Mouse (Mus musculus): ENCODE measurements around the gene Gss. TPM values are rescaled to one million over a fixed set of nuclear protein-coding genes. Genes with fewer than 3 reads are reported as not detected.

Gene Gss
- polyA plus RNA-seq, 1 experiment from 2014 or later, result 37.1 TPM

DNA sequence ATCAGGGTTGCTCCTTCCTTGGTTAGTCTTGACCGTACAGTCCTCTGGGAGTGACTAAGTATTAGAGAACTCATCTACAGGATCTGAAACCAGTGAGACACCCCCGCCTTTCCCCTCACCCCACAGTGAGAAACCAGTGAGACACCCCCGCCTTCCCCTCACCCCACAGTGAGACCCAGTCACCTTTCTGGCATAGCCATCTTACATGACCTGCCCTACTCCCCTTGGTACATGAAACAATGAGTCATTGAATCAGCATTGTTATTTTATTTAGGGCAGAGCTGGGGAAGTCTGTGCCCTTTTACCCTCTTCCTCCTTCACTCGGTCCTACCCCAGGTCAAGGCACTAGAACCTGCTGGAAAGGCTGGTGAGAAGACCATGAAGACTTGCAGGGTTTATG lies 29.7 kb downstream of the Gss start:
- TF ChIP-seq CTCF (IDR thresholded peaks at IDR 0.05) (no peak), EP300 (IDR thresholded peaks at IDR 0.05) (no peak)

DNA sequence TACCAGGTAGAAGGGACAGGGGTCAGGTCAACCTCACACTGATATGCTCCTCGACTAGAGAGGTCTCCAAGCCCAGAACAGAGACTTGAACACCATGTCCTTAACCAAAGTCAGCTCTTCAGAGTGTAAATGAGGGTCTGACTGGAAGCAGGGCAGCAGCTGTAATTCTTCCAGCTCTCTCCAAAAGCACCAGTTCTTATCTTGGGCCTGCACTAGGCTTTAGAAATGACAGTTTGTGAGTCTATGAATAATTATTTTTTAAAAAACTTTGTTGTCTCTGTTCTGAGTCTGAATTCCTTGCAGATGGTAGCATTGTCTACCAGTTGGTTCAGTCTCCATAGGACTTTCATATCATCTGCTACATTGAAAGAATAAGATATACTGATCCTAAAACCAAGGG lies 30.4 kb downstream of the Gss start:
- Histone ChIP-seq H3K27ac (ENCODE audit: low read length) (no peak overlapping the region), H3K9me3 (ENCODE audit: low read length) (no peaks in the 10 kb centered on the region), H3K36me3 (ENCODE audit: insufficient read depth, low read length) (no peaks in the 10 kb centered on the region; the same call in 1 of the 2 replicates), H3K27me3 (replicated peaks; ENCODE audit: insufficient read depth, low read length) (no peaks in the 10 kb centered on the region), H3K4me3 (ENCODE audit: low read depth, low read length) (no peak overlapping the region), H3K4me1 (ENCODE audit: insufficient read depth, low read depth, low read length) (no peaks in the 10 kb centered on the region), H3K4me2 (replicated peaks; ENCODE audit: low read depth, low read length) (no peak overlapping the region), H3K9ac (replicated peaks; ENCODE audit: low read depth) (no peak overlapping the region)
- ATAC-seq (no peak), DNase-seq (ENCODE audit: low spot score) (no peak)
- TF ChIP-seq CTCF (IDR thresholded peaks at IDR 0.05) (no peak), EP300 (IDR thresholded peaks at IDR 0.05) (no peak)
- WGBS, result 44% methylated on average over 1 of the region's 1 CpGs

More for the DNA sequence above, 29.7 kb downstream of the Gss start:
- Histone ChIP-seq H3K9me3 (ENCODE audit: low read length) (no peaks in the 10 kb centered on the region), H3K4me3 (ENCODE audit: low read depth, low read length) (no peak overlapping the region), H3K9ac (replicated peaks; ENCODE audit: low read depth) (no peak overlapping the region), H3K27ac (ENCODE audit: low read length) (no peak overlapping the region), H3K36me3 (ENCODE audit: insufficient read depth, low read length) (no peaks in the 10 kb centered on the region; the same call in 1 of the 2 replicates), H3K4me1 (ENCODE audit: insufficient read depth, low read depth, low read length) (no peaks in the 10 kb centered on the region), H3K27me3 (replicated peaks; ENCODE audit: insufficient read depth, low read length) (no peaks in the 10 kb centered on the region), H3K4me2 (replicated peaks; ENCODE audit: low read depth, low read length) (no peak overlapping the region)
- no peak for ATAC-seq
- no peak for DNase-seq (ENCODE audit: low spot score)
- WGBS, result 69% methylated on average over 4 of the region's 4 CpGs

DNA sequence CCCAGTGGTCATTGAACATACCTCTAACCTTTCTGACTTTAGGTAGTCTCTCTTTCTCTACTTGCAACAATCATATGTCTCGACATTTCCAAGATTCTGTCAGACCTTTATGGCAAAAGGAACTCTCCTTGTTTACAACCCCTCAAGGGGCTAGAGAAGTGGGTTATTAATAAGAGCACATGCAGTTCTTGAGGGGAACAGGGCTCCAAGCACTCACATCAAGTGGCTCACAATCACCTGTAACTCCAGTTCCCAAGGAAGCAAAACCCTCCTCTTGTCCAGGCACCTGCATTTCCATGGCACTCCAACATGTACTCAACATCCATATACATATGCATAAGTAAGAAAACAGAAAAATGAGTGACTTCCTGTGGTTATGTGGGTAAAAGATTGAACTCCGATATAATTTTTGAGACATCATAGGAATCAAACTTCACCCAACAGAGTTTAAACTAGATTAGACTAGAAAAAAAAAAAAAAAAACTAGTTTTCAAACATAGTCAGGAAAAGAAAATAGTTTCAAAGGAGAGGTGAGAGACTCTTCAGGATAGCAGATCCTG lies 38.1 kb downstream of the Gss start:
- Histone ChIP-seq H3K4me1 (ENCODE audit: insufficient read depth, low read depth, low read length) (no peaks in the 10 kb centered on the region), H3K4me2 (replicated peaks; ENCODE audit: low read depth, low read length) (no peak overlapping the region), H3K9ac (replicated peaks; ENCODE audit: low read depth) (no peak overlapping the region), H3K27ac (ENCODE audit: low read length) (no peak overlapping the region), H3K27me3 (replicated peaks; ENCODE audit: insufficient read depth, low read length) (no peaks in the 10 kb centered on the region), H3K4me3 (ENCODE audit: low read depth, low read length) (no peak overlapping the region), H3K9me3 (ENCODE audit: low read length) (no peaks in the 10 kb centered on the region), H3K36me3 (ENCODE audit: insufficient read depth, low read length) (no peaks in the 10 kb centered on the region)
- 49% methylated on average over 2 of the region's 2 CpGs for WGBS
- DNase-seq (ENCODE audit: low spot score) (peak; percentile 67), ATAC-seq (peak; percentile 72)
- TF ChIP-seq CTCF (IDR thresholded peaks at IDR 0.05) (no peak), EP300 (IDR thresholded peaks at IDR 0.05) (peak; percentile 39; the same call in 1 of the 2 replicates)

DNA sequence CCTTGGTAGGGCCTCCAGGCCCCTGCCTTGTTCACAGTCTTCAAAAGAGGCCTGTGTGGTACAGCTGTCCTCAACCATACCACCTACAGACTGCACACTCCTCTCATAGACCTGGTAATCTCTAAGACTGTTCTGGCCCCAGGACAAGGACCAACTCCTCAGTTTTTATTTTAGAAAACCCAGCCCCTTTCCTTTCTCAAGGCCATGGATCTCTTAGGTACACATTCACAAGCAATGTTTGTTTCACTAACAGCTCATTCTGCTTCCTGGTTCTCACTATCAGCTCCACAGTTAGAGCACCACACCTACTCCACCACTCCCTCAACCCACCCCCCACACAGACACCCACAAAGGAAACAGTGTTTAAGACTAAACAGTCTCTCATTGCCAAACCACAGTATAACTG lies 39.7 kb downstream of the Gss start:
- Histone ChIP-seq H3K4me1 (ENCODE audit: insufficient read depth, low read depth, low read length) (no peaks in the 10 kb centered on the region), H3K36me3 (ENCODE audit: insufficient read depth, low read length) (no peaks in the 10 kb centered on the region), H3K9ac (replicated peaks; ENCODE audit: low read depth) (no peak overlapping the region), H3K4me3 (ENCODE audit: low read depth, low read length) (no peak overlapping the region), H3K4me2 (replicated peaks; ENCODE audit: low read depth, low read length) (no peak overlapping the region), H3K27me3 (replicated peaks; ENCODE audit: insufficient read depth, low read length) (no peaks in the 10 kb centered on the region), H3K9me3 (ENCODE audit: low read length) (no peaks in the 10 kb centered on the region), H3K27ac (ENCODE audit: low read length) (no peak overlapping the region)
- peak; percentile 31 for DNase-seq (ENCODE audit: low spot score)
- TF ChIP-seq CTCF (IDR thresholded peaks at IDR 0.05) (no peak), EP300 (IDR thresholded peaks at IDR 0.05) (no peak)
- no peak for ATAC-seq

DNA sequence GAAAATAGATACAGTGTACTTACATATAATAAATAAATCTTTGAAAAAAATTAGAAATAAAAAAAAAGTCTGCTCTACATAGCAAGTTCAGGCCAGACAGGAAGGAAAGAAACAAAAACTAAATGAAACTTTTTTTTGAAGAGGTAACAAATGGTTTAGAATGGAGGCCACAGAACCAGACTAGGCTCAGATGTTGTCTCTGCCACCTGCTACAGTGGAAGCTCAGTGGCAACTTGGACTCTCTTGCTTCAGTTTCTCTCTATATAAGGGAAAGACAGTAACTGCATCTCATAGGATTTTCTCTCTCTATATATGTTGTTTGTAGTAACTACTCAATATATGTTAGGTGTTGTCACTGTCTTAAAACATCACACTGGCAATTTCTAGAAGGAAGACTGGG lies 40.3 kb downstream of the Gss start:
- no peak for ATAC-seq
- no peaks in the 10 kb centered on the region for H3K27me3 ChIP-seq (replicated peaks; ENCODE audit: insufficient read depth, low read length)

DNA sequence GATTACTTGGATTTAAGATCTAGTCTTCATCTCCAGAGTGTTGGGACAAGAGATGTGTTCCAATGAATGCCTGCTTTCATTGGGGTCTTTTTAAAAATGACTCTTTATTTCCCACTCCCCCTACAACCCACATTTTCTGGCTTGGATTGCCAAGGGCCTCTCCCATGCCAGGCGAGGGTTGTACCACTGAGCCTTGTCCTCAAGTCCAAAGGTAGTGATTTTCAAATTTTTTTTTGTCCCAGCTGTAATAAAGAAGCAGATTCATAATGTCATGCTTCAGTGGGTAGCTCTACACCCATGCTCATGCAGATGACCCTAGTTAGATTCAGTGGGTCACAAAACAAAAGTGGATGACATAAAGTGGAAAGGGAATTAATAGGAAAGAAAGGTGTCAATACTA lies 45.7 kb downstream of the Gss start:
- ATAC-seq, result no peak
- Histone ChIP-seq H3K36me3 (ENCODE audit: insufficient read depth, low read length) (no peaks in the 10 kb centered on the region), H3K9ac (replicated peaks; ENCODE audit: low read depth) (no peak overlapping the region), H3K27ac (ENCODE audit: low read length) (no peak overlapping the region), H3K4me2 (replicated peaks; ENCODE audit: low read depth, low read length) (no peak overlapping the region), H3K27me3 (replicated peaks; ENCODE audit: insufficient read depth, low read length) (no peaks in the 10 kb centered on the region), H3K4me3 (ENCODE audit: low read depth, low read length) (no peak overlapping the region), H3K4me1 (ENCODE audit: insufficient read depth, low read depth, low read length) (no peaks in the 10 kb centered on the region), H3K9me3 (ENCODE audit: low read length) (no peaks in the 10 kb centered on the region)
- TF ChIP-seq CTCF (IDR thresholded peaks at IDR 0.05) (no peak), EP300 (IDR thresholded peaks at IDR 0.05) (no peak)
- DNase-seq (ENCODE audit: low spot score), result no peak
- 53% methylated on average over 1 of the region's 1 CpGs for WGBS

More for the DNA sequence above, 40.3 kb downstream of the Gss start:
- Histone ChIP-seq H3K9ac (replicated peaks; ENCODE audit: low read depth) (no peak overlapping the region), H3K36me3 (ENCODE audit: insufficient read depth, low read length) (no peaks in the 10 kb centered on the region), H3K4me1 (ENCODE audit: insufficient read depth, low read depth, low read length) (no peaks in the 10 kb centered on the region), H3K4me3 (ENCODE audit: low read depth, low read length) (no peak overlapping the region), H3K27ac (ENCODE audit: low read length) (no peak overlapping the region), H3K9me3 (ENCODE audit: low read length) (no peaks in the 10 kb centered on the region), H3K4me2 (replicated peaks; ENCODE audit: low read depth, low read length) (no peak overlapping the region)
- no peak for DNase-seq (ENCODE audit: low spot score)
- no peak for TF ChIP-seq CTCF (IDR thresholded peaks at IDR 0.05)
- TF ChIP-seq EP300 (IDR thresholded peaks at IDR 0.05), result no peak
